Mouse (Mus musculus): ENCODE measurements around the gene Tcte2.
"Not testable (repeated sequence)": the region's sequence is repeated elsewhere in the genome, so short reads cannot be mapped to it uniquely, and the experiment has no call there.

Tcte2 gene

GRCm38 (mm10) chr17:13683411-13684174 is 78.0 kb downstream of the Tcte2 start:
- no peak for DNase-seq (ENCODE audit: low spot score in 2 of 2)

- no peak for DNase-seq (ENCODE audit: low spot score in 2 of 2)
Observed at GRCm38 (mm10) chr17:13683027-13683410, 78.6 kb downstream of the Tcte2 start.

GRCm38 (mm10) chr17:13682378-13683026 is 79.1 kb downstream of the Tcte2 start:
- DNase-seq (ENCODE audit: low spot score in 2 of 2) = no peak

GRCm38 (mm10) chr17:13681686-13682085 is 79.9 kb downstream of the Tcte2 start:
- DNase-seq (ENCODE audit: low spot score in 2 of 2) = no peak

- no peak for DNase-seq (ENCODE audit: low spot score in 2 of 2)
Observed at GRCm38 (mm10) chr17:13681126-13681525, 80.5 kb downstream of the Tcte2 start.

- DNase-seq (ENCODE audit: low spot score in 2 of 2) = no peak
Observed at GRCm38 (mm10) chr17:13680318-13680717, 81.3 kb downstream of the Tcte2 start.

GRCm38 (mm10) chr17:13679725-13680124 is 81.9 kb downstream of the Tcte2 start:
- DNase-seq (ENCODE audit: low spot score in 2 of 2) = no peak

- DNase-seq (ENCODE audit: low spot score in 2 of 2) = no peak
Observed at GRCm38 (mm10) chr17:13677225-13678148, 84.1 kb downstream of the Tcte2 start.

- DNase-seq (ENCODE audit: low spot score in 2 of 2) = not testable (repeated sequence)
Observed at GRCm38 (mm10) chr17:13676099-13676498, 85.5 kb downstream of the Tcte2 start.

- DNase-seq (ENCODE audit: low spot score in 2 of 2) = no peak
Observed at GRCm38 (mm10) chr17:13675630-13676029, 86.0 kb downstream of the Tcte2 start.

- DNase-seq (ENCODE audit: low spot score in 2 of 2) = no peak
Observed at GRCm38 (mm10) chr17:13674695-13675306, 86.8 kb downstream of the Tcte2 start.

- DNase-seq (ENCODE audit: low spot score in 2 of 2) = no peak
Observed at GRCm38 (mm10) chr17:13671732-13672131, 89.9 kb downstream of the Tcte2 start.

- no peak for DNase-seq (ENCODE audit: low spot score in 2 of 2)
Observed at GRCm38 (mm10) chr17:13670227-13670626, 91.4 kb downstream of the Tcte2 start.

- no peak for DNase-seq (ENCODE audit: low spot score in 2 of 2)
Observed at GRCm38 (mm10) chr17:13669206-13669605, 92.4 kb downstream of the Tcte2 start.

- peak; percentile 37 to 41 for DNase-seq (ENCODE audit: low spot score in 2 of 2)
Observed at GRCm38 (mm10) chr17:13668052-13669015, 93.3 kb downstream of the Tcte2 start.

- DNase-seq (ENCODE audit: low spot score in 2 of 2) = no peak
Observed at GRCm38 (mm10) chr17:13667006-13667405, 94.6 kb downstream of the Tcte2 start.

GRCm38 (mm10) chr17:13665731-13666130 is 95.9 kb downstream of the Tcte2 start:
- DNase-seq (ENCODE audit: low spot score in 2 of 2) = no peak

- no peak for DNase-seq (ENCODE audit: low spot score in 2 of 2)
Observed at GRCm38 (mm10) chr17:13663386-13664166, 98.0 kb downstream of the Tcte2 start.

Data from frontal cortex, postnatal 25 days (tissue).